Mouse (Mus musculus): ENCODE data around the gene Mrps24. TPM values are rescaled to one million over a fixed set of nuclear protein-coding genes. Genes with fewer than 3 reads are reported as not detected.

Mrps24 gene
- polyA plus RNA-seq, 1 experiment from 2014 or later: 219 TPM

DNA sequence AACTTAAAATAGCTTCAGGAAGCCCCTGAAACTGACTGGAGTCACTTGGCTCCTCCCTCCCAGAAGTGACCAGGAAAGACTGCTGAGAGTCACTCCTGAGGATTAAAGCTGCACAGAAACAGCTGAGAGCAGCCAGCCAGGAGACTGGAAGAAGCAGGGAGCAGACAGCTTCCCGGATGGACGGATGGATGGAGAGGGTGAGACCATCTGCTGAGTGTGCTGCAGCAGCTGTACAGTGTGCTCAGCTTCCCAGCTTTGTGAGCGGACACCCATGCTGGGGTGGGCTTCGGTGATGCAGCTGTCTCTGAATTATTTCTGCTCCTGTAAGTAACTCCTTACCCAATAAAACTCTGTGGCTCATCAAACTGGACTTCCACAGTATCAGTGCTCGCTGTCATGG, 16.9 kb upstream of the Mrps24 start:
- no peak for TF ChIP-seq CTCF (IDR thresholded peaks at IDR 0.05; ENCODE audit: low read depth)
- H3K36me3 ChIP-seq (ENCODE audit: control insufficient read depth, insufficient read depth, low read length): 0 out of 2 replicates have a peak, but pooled peaks cover 2% of the 10 kb centered on the region
- H3K4me2 ChIP-seq (replicated peaks; ENCODE audit: low read depth): no peak overlapping the region
- no peaks in the 10 kb centered on the region for H3K9me3 ChIP-seq (ENCODE audit: control insufficient read depth, low read length)
- no peaks in the 10 kb centered on the region for H3K4me1 ChIP-seq (replicated peaks; ENCODE audit: control insufficient read depth, insufficient read depth)
- no peak for DNase-seq (ENCODE audit: low spot score)
- no peak overlapping the region for H3K27ac ChIP-seq (replicated peaks)
- H3K9ac ChIP-seq (ENCODE audit: low read length): no peak overlapping the region
- no peak; the same call in 1 of the 2 replicates for ATAC-seq (ENCODE audit: low FRiP score, low TSS enrichment)
- H3K27me3 ChIP-seq (ENCODE audit: control insufficient read depth, insufficient read depth, low read length): no peaks in the 10 kb centered on the region
- 65% methylated on average over 5 of the region's 5 CpGs for whole genome bisulfite sequencing
- H3K4me3 ChIP-seq (ENCODE audit: low read depth, low read length): no peak overlapping the region

DNA sequence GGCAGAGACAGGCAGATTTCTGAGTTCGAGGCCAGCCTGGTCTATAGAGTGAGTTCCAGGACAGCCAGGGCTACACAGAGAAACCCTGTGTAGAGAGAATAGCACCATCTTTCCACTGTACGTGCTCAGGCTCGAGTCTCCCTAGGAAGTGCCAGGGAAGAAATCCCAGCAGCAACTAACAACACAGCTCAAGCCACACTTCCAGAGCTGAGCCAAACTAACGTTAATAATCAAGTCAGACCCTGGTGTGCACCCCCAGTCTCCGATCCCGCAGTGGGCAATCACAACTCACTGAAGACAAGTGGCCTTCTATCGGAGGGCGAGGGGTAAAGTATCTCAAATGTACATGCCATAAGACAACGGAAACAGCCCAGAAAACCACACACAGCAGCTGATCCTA, 14.1 kb upstream of the Mrps24 start:
- no peaks in the 10 kb centered on the region for H3K9me3 ChIP-seq (ENCODE audit: control insufficient read depth, low read length)
- TF ChIP-seq CTCF (IDR thresholded peaks at IDR 0.05; ENCODE audit: low read depth) (no peak), EP300 (optimal IDR thresholded peaks at IDR 0.05) (no peak)
- H3K9ac ChIP-seq (ENCODE audit: low read length): no peak overlapping the region
- no peak overlapping the region for H3K27ac ChIP-seq (replicated peaks)
- ATAC-seq (ENCODE audit: low FRiP score, low TSS enrichment) (no peak), DNase-seq (ENCODE audit: low spot score) (no peak)
- H3K4me3 ChIP-seq (ENCODE audit: low read depth, low read length): no peak overlapping the region
- no peak overlapping the region for H3K4me2 ChIP-seq (replicated peaks; ENCODE audit: low read depth)
- H3K36me3 ChIP-seq (ENCODE audit: control insufficient read depth, insufficient read depth, low read length): peaks cover 3% of the 10 kb centered on the region; the same call in 1 of the 2 replicates
- WGBS: 83% methylated on average over 9 of the region's 9 CpGs
- no peaks in the 10 kb centered on the region for H3K27me3 ChIP-seq (ENCODE audit: control insufficient read depth, insufficient read depth, low read length)
- H3K4me1 ChIP-seq (replicated peaks; ENCODE audit: control insufficient read depth, insufficient read depth): no peaks in the 10 kb centered on the region

- Histone ChIP-seq H3K4me2 (replicated peaks; ENCODE audit: low read depth) (no peak overlapping the region), H3K27ac (replicated peaks) (no peak overlapping the region), H3K4me1 (replicated peaks; ENCODE audit: control insufficient read depth, insufficient read depth) (no peaks in the 10 kb centered on the region), H3K9ac (ENCODE audit: low read length) (no peak overlapping the region), H3K9me3 (ENCODE audit: control insufficient read depth, low read length) (no peaks in the 10 kb centered on the region), H3K27me3 (ENCODE audit: control insufficient read depth, insufficient read depth, low read length) (no peaks in the 10 kb centered on the region), H3K4me3 (ENCODE audit: low read depth, low read length) (no peak overlapping the region), H3K36me3 (ENCODE audit: control insufficient read depth, insufficient read depth, low read length) (peaks cover 19% of the 10 kb centered on the region)
- TF ChIP-seq EP300 (optimal IDR thresholded peaks at IDR 0.05) (no peak), CTCF (IDR thresholded peaks at IDR 0.05; ENCODE audit: low read depth) (no peak)
- ATAC-seq (ENCODE audit: low FRiP score, low TSS enrichment) (no peak), DNase-seq (ENCODE audit: low spot score) (peak; percentile 5)
- 94% methylated on average over 12 of the region's 12 CpGs for WGBS
Observed at GRCm38 (mm10) chr11:5718611-5719354, 3.3 kb upstream of the Mrps24 start.

GRCm38 (mm10) chr11:5716938-5717705, 1.6 kb upstream of the Mrps24 start:
- DNase-seq (ENCODE audit: low spot score): peak; percentile 7
- H3K9ac ChIP-seq (ENCODE audit: low read length): no peak overlapping the region
- H3K4me3 ChIP-seq (ENCODE audit: low read depth, low read length): no peak overlapping the region
- H3K4me2 ChIP-seq (replicated peaks; ENCODE audit: low read depth): no peak overlapping the region
- H3K9me3 ChIP-seq (ENCODE audit: control insufficient read depth, low read length): no peaks in the 10 kb centered on the region
- H3K36me3 ChIP-seq (ENCODE audit: control insufficient read depth, insufficient read depth, low read length): peaks cover 19% of the 10 kb centered on the region
- H3K27me3 ChIP-seq (ENCODE audit: control insufficient read depth, insufficient read depth, low read length): no peaks in the 10 kb centered on the region
- ATAC-seq (ENCODE audit: low FRiP score, low TSS enrichment): no peak
- H3K27ac ChIP-seq (replicated peaks): no peak overlapping the region
- no peaks in the 10 kb centered on the region for H3K4me1 ChIP-seq (replicated peaks; ENCODE audit: control insufficient read depth, insufficient read depth)
- TF ChIP-seq EP300 (optimal IDR thresholded peaks at IDR 0.05): no peak
- TF ChIP-seq CTCF (IDR thresholded peaks at IDR 0.05; ENCODE audit: low read depth): no peak
- 91% methylated on average over 34 of the region's 34 CpGs for WGBS

- TF ChIP-seq EP300 (optimal IDR thresholded peaks at IDR 0.05): no peak
- peaks cover 19% of the 10 kb centered on the region for H3K36me3 ChIP-seq (ENCODE audit: control insufficient read depth, insufficient read depth, low read length)
- no peak overlapping the region for H3K27ac ChIP-seq (replicated peaks)
- 91% methylated on average over 11 of the region's 11 CpGs for WGBS
- no peaks in the 10 kb centered on the region for H3K27me3 ChIP-seq (ENCODE audit: control insufficient read depth, insufficient read depth, low read length)
- H3K9me3 ChIP-seq (ENCODE audit: control insufficient read depth, low read length): no peaks in the 10 kb centered on the region
- no peaks in the 10 kb centered on the region for H3K4me1 ChIP-seq (replicated peaks; ENCODE audit: control insufficient read depth, insufficient read depth)
- H3K4me2 ChIP-seq (replicated peaks; ENCODE audit: low read depth): no peak overlapping the region
- peak; percentile 5; the same call in 1 of the 2 replicates for ATAC-seq (ENCODE audit: low FRiP score, low TSS enrichment)
- H3K4me3 ChIP-seq (ENCODE audit: low read depth, low read length): no peak overlapping the region
- H3K9ac ChIP-seq (ENCODE audit: low read length): no peak overlapping the region
- DNase-seq (ENCODE audit: low spot score): peak; percentile 11
Observed at GRCm38 (mm10) chr11:5716246-5716645, 766 bp upstream of the Mrps24 start.

DNA sequence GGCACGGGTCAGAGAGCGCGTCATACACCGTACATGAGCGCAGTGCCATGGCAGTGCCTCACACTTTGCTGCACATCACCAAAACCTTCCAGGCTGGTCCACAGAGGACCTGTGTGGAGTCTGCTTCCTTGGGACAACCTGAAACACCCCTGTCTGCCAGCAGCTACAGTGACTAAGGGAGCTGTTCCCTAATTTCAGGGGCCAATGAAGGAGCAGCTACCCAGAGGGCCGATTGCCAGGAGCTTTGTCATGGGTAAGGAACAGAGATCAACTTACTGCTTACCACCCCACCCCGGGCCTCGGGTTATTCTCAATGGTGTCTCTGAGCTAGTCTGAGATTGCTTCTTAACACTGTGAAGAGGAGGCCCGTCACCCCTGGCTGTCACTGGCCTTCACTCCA, 301 bp downstream of the Mrps24 start:
- Histone ChIP-seq H3K4me2 (replicated peaks; ENCODE audit: low read depth) (no peak overlapping the region), H3K9me3 (ENCODE audit: control insufficient read depth, low read length) (no peaks in the 10 kb centered on the region), H3K27ac (replicated peaks) (no peak overlapping the region), H3K4me3 (ENCODE audit: low read depth, low read length) (no peak overlapping the region), H3K4me1 (replicated peaks; ENCODE audit: control insufficient read depth, insufficient read depth) (no peaks in the 10 kb centered on the region), H3K9ac (ENCODE audit: low read length) (no peak overlapping the region), H3K36me3 (ENCODE audit: control insufficient read depth, insufficient read depth, low read length) (peaks cover 19% of the 10 kb centered on the region), H3K27me3 (ENCODE audit: control insufficient read depth, insufficient read depth, low read length) (no peaks in the 10 kb centered on the region)
- TF ChIP-seq EP300 (optimal IDR thresholded peaks at IDR 0.05): no peak
- no peak for TF ChIP-seq CTCF (IDR thresholded peaks at IDR 0.05; ENCODE audit: low read depth)
- DNase-seq (ENCODE audit: low spot score) (no peak), ATAC-seq (ENCODE audit: low FRiP score, low TSS enrichment) (no peak)
- WGBS: 86% methylated on average over 9 of the region's 9 CpGs
